Mouse (Mus musculus) layer of hippocampus, postnatal 10 days (tissue): ENCODE data around the gene Rcl1. TPM values are rescaled to one million over a fixed set of nuclear protein-coding genes. Genes with fewer than 3 reads are reported as not detected.
A peak's percentile ranks its signal among the peaks of the same experiment; 100 is the strongest.

Experiments used
- DNase-seq, 2 experiments: peaks; one replicate each; pipeline ENCODE4 v3.0.0; 2021; ENCODE audit warnings: low spot score in 2 of 2
- long read RNA-seq: library from polyadenylated mRNA; stranded (forward); transcript quantifications from one replicate; pipeline ENCODE4 v2.0.0, GENCODE M21; 2023
- total RNA-seq, 2 experiments: library from RNA; stranded (reverse); gene quantifications; 2 replicates each; pipeline ENCODE4 v1.2.3; 2021

Rcl1 gene
- 10 to 100 TPM; 17.8 to 20.7 TPM for total RNA-seq
- long read RNA-seq, transcript Rcl1-201 (9 exons, 1,803 nt), result major isoform, 15 of 19 reads
- long read RNA-seq, partial matches to known transcripts, result 0 of 19 reads
- long read RNA-seq, other reads (novel, unspliced or antisense), result 4 of 19 reads

GRCm38 (mm10) chr19:29100874-29101542 is at the start of gene Rcl1:
TSS of gene Rcl1 (plus strand) at chr19:29101375.
- DNase-seq, result peak; percentile 90 to 96

- DNase-seq, result no peak
These were observed 48.4 kb upstream of the Rcl1 start for GRCm38 (mm10) chr19:29052786-29053185.

GRCm38 (mm10) chr19:29054594-29054993 is 46.6 kb upstream of the Rcl1 start:
- no peak for DNase-seq

- DNase-seq, result no peak
These were observed 45.7 kb upstream of the Rcl1 start for GRCm38 (mm10) chr19:29055469-29055868.

- DNase-seq, result no peak
These were observed 42.4 kb upstream of the Rcl1 start for GRCm38 (mm10) chr19:29058741-29059140.

- DNase-seq, result no peak
These were observed 41.5 kb upstream of the Rcl1 start for GRCm38 (mm10) chr19:29059688-29060087.

GRCm38 (mm10) chr19:29060299-29060698 is 40.9 kb upstream of the Rcl1 start:
- DNase-seq, result no peak

GRCm38 (mm10) chr19:29063009-29063408 is 38.2 kb upstream of the Rcl1 start:
- no peak for DNase-seq

GRCm38 (mm10) chr19:29063577-29064363 is 37.4 kb upstream of the Rcl1 start:
- DNase-seq, result peak; percentile 95 to 96

- DNase-seq, result peak in 1 of 2 experiments; percentile 24
These were observed 36.6 kb upstream of the Rcl1 start for GRCm38 (mm10) chr19:29064451-29065102.

- no peak for DNase-seq
These were observed 34.1 kb upstream of the Rcl1 start for GRCm38 (mm10) chr19:29066981-29067471.

- DNase-seq, result no peak
These were observed 32.0 kb upstream of the Rcl1 start for GRCm38 (mm10) chr19:29069195-29069594.

- peak; percentile 32 to 41 for DNase-seq
These were observed 26.4 kb upstream of the Rcl1 start for GRCm38 (mm10) chr19:29074802-29075201.

- no peak for DNase-seq
These were observed 12.5 kb upstream of the Rcl1 start for GRCm38 (mm10) chr19:29088628-29089027.

- no peak for DNase-seq
These were observed 9.0 kb upstream of the Rcl1 start for GRCm38 (mm10) chr19:29092194-29092593.

GRCm38 (mm10) chr19:29099106-29099505 is 2.1 kb upstream of the Rcl1 start:
- DNase-seq, result no peak

- DNase-seq, result no peak
These were observed 1.6 kb upstream of the Rcl1 start for GRCm38 (mm10) chr19:29099596-29099995.

GRCm38 (mm10) chr19:29100261-29100660 is 914 bp upstream of the Rcl1 start:
- no peak for DNase-seq

GRCm38 (mm10) chr19:29101591-29101990 is 416 bp downstream of the Rcl1 start:
- DNase-seq, result peak in 1 of 2 experiments; percentile 58

GRCm38 (mm10) chr19:29102098-29102497 is 923 bp downstream of the Rcl1 start:
- no peak for DNase-seq

- DNase-seq, result no peak
These were observed 4.6 kb downstream of the Rcl1 start for GRCm38 (mm10) chr19:29105816-29106215.

GRCm38 (mm10) chr19:29106261-29106660 is 5.1 kb downstream of the Rcl1 start:
- DNase-seq, result no peak
